Mouse (Mus musculus): ENCODE measurements at regions not wholly inside any gene's neighbourhood (a gene's known extent, or its start where the extent isn't known, plus 50 kb on each side); places are given as distances from the start of the nearest gene placed in this dataset.

DNA sequence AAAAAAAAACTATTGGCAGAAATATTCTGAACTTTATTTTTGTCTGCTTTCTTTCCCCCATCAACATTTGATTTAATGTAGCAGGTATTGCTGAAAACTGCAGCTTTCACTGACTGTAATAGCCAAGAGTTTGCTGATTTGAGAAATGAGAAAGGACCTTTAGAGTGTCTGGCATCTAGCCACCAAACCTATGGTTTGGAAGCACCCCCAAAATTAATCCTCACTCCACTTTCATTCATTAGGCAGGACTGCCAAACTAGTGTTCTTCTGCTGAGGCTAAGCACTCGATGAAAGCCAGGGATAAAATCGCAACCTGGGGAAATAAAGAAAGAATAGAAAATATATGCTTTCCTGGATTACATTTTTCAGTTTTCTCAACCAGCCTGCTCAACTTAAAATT, 320.4 kb downstream of the Atp6ap1l start:
- DNase-seq (ENCODE audit: extremely low spot score in 1 of 2, low spot score in 1 of 2), result no peak

DNA sequence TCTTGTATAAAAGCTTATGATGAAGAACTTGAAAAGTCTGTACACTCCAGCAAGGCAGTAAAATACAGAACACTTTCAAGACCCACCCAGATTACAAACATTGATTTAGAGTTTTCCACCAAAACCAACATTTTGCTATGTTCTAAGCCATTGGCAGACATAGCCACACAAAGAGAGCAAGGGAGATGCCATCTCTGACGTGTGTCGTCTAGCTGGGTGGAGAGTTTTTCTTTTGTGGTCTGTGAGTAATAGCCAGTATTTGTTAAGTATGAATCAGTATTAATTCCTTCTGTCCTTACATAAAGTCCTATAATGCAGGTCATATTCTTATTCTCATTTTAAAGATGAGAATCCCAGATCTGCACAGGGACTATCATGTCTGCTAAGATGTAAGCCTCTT, 329.8 kb downstream of the Atp6ap1l start:
- no peak for DNase-seq (ENCODE audit: extremely low spot score in 1 of 2, low spot score in 1 of 2)

DNA sequence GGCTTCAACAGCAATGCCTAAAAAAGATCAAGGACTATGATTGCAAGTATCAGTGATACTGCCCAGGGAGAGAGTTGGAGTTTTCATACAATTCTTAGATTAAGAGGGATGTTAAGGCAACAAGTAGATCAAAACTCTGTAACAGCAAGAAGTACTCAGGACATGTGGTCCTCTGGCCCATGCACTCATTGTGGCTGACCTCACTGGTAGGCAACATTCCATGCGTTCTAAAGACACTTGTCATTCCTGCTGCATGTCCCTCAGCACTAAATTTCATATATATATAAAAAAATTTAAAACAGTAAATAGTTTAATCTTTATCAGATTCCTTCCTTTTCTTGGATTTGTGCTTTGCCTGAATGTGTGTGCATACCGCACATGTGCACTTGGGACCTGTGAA, 332.6 kb downstream of the Atp6ap1l start:
- DNase-seq (ENCODE audit: extremely low spot score in 1 of 2, low spot score in 1 of 2), result no peak

DNA sequence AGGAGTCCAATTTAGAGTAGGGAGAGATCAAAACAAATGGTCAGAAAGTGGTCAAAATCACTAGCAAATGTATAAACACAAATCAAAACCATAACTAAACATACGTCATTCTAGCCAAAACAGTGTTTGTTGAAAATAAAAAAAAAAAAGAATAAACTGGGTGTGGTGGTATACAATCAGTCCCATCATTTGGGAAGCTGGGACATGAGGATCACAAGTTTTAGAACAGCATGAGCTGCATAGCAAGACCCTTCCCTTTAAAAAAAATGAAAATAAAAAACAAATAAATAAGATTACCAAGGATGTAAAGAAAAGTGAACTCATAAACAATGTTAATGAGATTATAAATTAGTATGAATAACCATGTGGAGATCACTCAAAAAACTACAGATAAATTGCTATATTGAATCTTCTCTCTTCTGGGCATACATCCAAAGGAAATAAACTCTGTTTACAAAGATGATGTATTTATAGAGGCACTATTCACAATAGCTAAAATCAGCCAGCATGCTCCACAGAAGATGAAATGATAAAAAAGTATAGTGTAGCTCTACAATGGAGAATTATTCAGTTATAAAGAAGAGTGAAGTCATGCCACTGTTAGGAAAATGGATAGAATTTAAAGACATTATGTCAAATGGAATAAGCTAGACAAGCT, 341.8 kb downstream of the Atp6ap1l start:
- DNase-seq (ENCODE audit: extremely low spot score in 1 of 2, low spot score in 1 of 2), result no peak

DNA sequence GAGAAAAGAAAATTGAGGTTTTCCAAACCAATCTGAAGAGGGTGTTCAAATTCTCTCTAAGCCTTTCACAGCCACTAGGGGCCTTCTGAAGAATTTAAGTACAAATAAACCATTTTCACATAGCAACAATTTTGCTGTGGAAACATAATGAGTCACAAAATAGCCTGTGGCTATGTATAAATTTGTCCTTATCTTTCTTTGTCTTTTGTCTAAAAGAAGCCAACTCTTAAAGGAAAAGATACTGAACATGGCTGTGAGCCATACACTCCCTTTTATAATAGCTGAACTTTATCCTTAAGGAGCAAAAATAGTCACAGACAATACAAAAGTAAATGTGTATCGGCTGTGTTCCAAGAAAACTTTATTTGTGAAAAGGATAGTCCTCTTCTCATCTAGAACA, 345.1 kb downstream of the Atp6ap1l start:
- no peak for DNase-seq (ENCODE audit: extremely low spot score in 1 of 2, low spot score in 1 of 2)

DNA sequence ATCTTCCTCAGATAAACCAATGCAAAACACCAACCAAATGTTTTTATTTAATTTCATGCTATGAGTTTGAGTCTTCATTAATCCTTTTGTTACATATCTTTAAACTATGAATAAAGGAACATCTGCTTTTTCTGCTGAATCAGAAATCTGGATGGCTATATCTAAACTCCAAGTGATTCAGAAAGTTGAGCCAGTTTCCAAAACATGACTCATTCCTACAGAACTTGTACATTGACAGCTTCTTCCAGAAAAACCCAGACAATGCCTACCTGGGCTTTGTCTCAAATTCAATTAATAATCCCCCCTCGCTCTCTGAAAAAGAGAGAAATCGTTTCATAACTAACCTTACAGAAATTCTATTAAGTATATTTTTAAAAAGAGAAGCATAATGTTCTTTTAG, 345.7 kb downstream of the Atp6ap1l start:
- DNase-seq (ENCODE audit: extremely low spot score in 1 of 2, low spot score in 1 of 2), result no peak

DNA sequence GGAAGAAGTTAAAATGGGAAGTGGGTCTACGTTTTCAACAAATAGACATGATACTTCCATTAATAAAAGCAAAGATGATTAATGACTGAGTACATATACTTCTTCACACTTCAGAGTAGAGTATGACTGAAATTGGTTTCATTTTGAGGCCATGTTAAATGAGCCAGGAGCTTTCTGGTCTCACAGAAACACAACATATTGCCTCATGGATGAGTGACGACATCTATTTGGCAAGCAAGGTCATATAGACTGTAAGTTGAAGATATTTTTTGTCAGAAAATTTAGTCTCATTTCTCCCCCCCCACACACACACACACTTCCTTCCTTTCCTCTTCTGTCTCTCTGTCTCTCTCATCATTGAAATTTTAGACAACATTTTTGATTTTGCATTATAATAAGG, 354.0 kb downstream of the Atp6ap1l start:
- DNase-seq (ENCODE audit: extremely low spot score in 1 of 2, low spot score in 1 of 2), result no peak

DNA sequence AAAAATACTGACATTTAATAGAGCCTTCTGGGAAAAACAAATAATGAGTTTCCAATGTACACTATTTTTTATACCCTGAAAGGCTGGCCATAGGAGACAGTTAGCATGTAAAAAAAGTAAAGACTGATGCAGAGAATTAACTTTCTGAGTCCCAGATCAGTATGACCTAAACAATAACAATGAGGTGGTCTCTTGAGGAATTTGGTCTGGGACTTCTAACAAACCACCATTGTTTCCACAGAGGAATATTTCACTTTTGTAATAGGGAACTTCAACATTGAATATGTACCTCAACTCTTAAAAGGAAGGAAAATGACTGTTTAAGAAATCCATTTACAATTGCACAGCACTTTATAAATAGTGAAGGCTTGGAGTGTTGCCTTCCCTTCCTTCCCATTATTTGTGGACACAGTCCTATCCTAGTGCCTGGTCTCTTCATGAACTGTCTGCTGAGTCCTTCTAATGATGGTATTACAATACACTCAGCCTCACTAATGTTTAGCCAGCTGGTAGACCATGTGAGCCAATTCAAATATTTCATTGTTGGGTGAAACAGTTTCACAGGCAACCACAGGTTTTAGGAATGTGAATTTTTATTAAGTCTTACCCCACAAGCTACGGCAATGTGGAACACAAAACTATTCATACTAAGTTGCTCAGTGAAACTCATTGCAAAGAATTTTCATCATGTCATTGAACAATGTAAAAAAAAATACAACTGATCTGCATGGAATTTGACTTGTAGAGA, 358.7 kb downstream of the Atp6ap1l start:
- no peak for DNase-seq (ENCODE audit: extremely low spot score in 1 of 2, low spot score in 1 of 2)

DNA sequence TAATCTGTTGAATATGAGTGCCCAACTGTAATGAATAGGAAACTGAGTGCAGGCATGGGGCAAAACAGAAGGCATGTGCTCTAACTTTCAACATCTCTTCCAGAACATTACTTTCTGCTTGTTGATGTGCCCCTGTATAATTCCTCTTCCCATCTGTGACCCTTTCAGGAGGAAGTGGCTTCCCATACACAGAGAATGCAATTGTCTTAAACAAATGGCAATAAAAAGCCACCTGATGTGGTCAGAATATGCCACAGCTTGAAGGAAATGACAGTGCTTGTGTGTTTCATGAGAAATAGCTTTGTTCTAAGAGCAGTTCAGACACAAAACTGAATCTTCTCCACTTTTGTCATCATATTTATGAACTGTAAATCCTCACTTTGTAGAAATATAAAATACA, 359.3 kb downstream of the Atp6ap1l start:
- no peak for DNase-seq (ENCODE audit: extremely low spot score in 1 of 2, low spot score in 1 of 2)

DNA sequence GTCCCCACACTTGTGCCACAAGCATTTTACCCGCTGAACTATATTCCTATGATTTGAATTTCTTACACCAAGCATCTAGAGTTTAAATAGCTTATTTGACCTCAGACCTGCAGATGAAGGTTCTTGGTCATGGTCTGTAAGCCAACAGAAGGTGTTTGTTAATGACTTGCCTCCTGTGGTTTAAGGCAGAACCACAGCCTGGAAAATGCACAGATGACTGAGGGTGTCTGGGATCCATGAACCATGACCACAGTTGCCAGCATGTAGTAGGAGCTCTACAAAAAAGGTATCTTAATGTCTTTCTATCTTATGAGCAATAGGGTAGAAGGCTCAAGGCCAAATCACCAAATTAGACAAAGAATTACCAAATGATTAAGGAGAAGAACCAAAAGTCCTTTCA, 367.6 kb downstream of the Atp6ap1l start:
- no peak for DNase-seq (ENCODE audit: extremely low spot score in 1 of 2, low spot score in 1 of 2)

DNA sequence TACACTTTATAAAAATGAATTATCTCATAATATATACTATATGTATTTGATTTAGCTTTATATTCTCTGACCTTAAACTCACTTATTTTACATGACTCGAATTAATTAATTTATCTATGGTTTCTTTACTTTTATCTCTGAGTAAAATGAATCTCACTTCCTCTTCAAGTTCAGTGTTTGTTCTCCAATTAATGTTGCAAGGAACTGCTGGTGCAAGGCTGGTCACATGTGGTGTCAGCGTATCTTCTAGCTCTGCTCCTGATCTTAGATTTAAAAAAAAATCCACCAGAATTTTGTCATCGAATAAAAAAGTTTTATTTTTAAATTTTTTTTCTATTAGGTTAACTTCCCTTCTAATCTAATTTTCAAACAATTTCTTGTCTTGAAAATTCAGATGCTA, 378.2 kb downstream of the Atp6ap1l start:
- DNase-seq (ENCODE audit: extremely low spot score in 1 of 2, low spot score in 1 of 2), result no peak

DNA sequence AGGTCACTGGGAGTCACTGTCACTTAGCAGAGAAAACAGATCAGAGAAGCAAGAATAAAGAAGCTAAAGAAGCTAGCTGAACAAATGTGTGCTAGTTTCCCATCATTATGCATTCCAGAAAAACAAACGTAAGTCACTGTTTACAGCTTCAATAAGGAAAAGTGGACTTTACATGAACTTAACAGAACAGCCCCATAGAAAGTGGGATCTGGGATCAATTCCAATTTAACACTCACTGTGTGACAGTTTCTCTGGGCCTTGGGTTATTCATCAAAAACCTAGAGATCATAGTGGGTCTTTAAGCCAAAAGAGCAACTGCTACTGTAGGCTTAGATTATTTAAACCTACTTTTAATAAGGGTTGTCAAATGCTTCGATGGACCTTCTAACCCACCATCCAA, 379.4 kb downstream of the Atp6ap1l start:
- DNase-seq (ENCODE audit: extremely low spot score in 1 of 2, low spot score in 1 of 2), result no peak

DNA sequence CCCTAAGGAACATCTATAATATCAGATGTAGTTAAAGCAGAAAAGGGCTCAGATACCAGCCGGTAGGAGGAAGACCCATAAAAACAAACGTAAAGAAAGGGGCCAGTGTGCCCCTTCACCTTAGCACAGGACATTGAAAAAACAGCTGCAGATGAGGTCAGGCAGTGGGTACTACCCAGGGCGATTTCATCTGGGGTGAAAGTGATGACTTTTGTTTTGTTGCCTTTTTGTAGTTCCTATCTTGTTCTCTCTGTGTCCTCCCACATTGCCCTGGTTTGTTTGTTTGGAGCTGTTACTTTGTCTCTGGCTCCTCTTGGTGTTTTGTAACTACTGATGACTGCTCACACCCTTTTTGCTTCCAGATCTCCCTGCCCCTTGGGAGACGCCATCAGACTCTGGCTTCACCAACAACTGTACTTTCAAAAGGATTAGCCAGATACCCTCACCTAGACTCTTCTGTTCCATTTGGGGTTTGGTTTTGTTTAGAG, 383.4 kb downstream of the Atp6ap1l start:
- no peak for DNase-seq (ENCODE audit: extremely low spot score in 1 of 2, low spot score in 1 of 2)

DNA sequence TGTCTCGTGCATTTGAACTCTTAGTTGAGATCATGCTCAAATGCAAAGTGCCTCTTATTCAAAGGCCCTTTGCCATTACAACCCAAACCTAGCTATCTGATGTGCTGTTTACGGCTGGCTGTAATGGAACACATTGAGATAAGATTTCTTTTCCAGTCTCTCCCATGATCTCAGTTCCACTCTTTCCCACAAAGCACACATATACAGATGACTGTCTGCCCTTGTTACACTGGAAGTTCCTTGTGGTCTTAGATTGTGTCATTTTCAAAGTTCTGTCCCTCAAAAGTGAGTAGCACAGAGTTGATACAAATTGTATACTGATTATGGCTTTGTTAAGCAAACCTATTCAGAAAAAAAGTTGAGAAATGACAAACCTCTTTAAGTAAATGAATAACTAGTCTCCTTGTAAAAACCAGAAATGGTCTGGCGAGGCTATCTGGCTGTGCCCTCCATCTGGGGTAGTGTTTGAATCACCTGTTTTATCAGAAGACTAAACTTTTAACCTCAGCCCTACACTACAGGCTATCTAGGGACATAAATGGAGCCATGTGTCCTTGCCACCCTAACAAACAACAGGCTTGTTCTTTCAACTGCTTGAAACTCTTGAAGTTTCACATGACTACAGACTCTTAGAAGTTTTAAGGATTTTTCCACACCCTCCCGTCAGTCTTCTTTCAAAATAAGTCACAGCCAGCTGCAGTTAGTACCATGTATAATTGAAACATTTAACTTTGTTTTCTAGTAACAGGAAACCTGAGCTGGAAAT, 384.0 kb downstream of the Atp6ap1l start:
- DNase-seq (ENCODE audit: extremely low spot score in 1 of 2, low spot score in 1 of 2), result no peak

DNA sequence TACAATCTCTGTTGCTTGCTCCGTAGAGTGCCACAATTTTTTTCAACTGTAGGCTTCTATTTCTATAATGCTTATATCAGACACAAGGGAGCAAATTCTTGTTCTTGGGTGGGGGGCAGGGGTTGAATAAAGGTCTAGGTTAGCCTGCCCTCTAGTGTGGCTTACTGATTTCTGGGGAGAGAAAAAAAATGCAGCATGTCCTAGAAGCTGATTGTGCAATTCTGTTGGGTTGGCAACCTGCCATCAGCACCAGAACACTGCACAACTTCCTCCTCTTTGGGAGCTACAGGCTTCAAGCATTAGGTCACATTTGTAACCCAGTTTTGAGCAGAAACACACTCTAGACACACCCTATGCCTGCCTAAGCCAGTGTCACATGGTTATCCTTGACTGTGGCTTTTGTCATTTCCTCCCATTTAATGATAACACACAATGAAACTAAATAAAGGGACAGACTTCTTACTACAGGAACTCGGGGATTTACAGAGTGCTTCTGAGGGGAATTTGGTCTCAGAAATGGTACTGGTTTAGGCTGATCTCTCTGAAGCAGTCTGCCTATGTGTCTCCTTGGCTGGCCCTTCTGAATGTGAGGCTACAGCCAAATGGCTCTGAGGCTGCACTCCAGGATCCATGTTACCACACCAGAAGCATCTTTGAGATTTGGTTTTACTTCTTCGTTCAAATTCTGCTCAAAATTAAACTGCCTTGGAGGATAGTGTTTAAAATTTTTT, 389.2 kb downstream of the Atp6ap1l start:
- peak; percentile 24 to 55 for DNase-seq (ENCODE audit: extremely low spot score in 1 of 2, low spot score in 1 of 2)

DNA sequence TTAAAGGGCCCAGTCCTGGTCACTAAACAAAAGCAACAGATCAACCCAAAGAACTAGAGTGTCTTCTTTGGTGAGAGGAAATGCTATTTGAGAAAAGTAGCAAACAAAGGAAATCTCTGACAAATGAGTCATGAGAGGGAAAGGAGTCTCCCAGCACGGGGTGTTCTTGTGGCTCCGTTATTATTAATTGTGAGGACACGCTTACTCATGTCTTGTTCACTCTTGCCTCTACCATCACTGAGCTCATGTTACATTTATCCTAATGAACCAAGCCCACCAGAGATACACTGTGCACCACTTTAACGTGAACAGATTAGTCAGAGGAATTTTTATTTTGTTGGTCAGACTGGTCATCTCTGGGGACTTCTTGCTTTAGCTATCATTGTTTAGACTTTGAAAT, 391.3 kb downstream of the Atp6ap1l start:
- DNase-seq (ENCODE audit: extremely low spot score in 1 of 2, low spot score in 1 of 2), result no peak

DNA sequence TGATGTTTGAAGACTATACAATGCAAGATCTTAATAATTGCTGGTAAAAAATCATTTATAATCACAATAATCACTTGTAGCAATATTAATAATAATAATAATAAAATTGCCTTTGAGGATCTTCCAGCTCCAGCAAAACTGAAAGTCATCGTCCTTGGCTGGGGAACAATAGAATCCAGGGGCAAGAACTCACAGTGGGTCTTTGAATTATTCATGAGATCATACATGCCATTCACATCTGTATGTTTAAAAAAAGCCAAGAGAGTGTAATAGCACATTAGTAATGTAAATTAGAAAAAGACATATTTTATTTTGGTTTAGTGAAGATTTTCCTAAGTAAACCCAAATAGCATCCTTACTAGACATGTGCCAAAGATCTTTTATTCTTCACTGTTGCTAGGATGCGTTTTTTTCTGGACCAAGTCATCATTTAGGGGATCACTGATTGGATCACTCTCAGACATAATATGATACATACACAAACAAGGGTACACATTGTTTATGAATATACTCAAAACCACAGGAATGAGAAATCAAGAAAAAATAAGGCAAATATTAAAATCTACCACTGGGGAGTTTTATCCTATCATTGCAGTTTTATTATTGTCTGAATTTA, 392.3 kb downstream of the Atp6ap1l start:
- DNase-seq (ENCODE audit: extremely low spot score in 1 of 2, low spot score in 1 of 2), result no peak

DNA sequence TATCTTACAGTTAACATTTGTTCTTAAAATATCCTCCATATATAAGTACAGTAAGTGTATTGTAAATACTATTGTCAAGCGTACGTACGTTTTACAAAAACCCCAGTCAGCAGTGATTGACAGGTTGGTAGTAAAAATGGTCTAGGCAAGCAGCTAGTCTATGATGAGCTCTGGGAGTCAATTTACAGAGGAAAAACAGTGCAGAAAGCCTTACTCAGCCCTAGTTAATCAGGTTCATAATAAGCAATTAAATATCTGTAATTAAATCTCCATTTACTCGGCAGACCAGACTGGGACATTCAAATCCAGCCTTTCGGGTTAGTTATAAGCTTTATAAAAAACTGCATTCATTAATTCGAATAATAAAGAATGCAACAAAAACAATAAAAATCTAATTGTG, 394.7 kb downstream of the Atp6ap1l start:
- DNase-seq (ENCODE audit: extremely low spot score in 1 of 2, low spot score in 1 of 2), result no peak

DNA sequence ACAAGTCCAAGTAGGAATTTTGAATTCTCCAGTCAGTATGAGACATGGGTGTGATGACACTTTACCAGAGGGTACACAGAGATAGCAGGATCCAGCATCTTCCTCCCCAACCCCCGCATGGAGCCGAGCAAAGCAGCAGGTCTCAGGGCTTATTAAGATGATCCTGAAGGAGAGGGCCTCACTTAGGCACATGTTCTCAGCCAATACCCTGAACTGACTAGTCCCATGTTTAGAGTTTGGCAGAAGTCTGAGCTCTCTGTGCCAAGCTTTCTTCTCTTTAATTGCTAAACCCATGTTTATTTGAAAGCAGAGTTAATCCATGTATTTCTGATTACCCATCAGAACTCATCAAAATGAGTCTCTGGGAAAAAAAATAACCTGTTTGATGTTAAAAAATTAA, 402.0 kb downstream of the Atp6ap1l start:
- DNase-seq (ENCODE audit: extremely low spot score in 1 of 2, low spot score in 1 of 2), result no peak

DNA sequence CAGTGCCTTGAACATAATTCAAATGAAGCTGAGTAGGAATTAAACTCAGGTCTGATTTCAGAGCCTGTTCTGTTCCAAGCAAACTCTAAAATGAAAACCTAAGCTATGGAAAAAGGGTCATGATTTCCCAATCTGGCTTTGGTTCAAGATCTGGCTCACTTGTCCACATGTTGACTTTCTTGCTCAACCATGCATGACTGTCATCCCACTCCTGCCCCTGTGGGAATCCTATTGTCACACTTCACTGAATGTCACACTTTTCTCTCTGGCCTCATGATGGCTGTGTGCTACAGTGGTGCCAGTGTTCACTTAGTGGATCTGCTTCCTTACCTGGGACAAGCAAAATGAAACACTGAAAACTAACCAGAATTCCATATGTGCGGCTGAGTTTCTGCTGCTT, 403.0 kb downstream of the Atp6ap1l start:
- no peak for DNase-seq (ENCODE audit: extremely low spot score in 1 of 2, low spot score in 1 of 2)
